Comparison of ENCODE assay signal across 21 mouse cellular contexts in the genomic region with DNA sequence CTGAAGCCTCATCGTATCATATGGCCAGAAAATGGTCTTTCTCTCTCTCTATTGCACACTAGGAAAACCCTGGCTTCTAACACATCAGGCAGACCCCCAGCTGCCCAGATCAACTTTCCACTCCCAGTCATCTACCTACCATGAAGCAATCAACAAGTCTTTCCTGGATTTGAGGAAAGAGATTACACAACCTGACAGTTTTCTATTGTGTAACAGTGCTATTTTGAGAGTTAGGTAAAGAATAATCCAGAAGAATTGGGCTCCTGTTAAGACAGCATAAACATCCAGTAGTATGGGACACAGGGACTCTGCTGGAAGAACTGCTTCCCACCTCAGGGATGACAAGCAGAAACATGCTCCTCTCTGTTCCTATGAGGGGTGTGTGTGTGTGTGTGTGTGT. TPM values are rescaled to one million over a fixed set of nuclear protein-coding genes. Genes with fewer than 3 reads are reported as not detected.
A peak's percentile ranks its signal among the peaks of the same experiment; 100 is the strongest.
DNase-seq lines count a peak whose midpoint lies in the region; ATAC-seq and TF ChIP-seq lines count a peak whose summit lies in the region.
"Had no signal": no experiment of that assay in that cellular context is flagged by ENCODE, and none has a peak within 500 bp of the region (broad histone marks: within the 10 kb centered on the region; RNA-seq: fewer than 3 reads in every experiment).

No protein-coding gene starts in this region.

- peak overlapping the region; percentile 100 for H3K27ac ChIP-seq in liver, adult 2 months (replicated peaks; ENCODE audit: insufficient read depth, low read depth, low read length)
- H3K27ac ChIP-seq in liver, embryonic 12.5 days, result no peak overlapping the region
- no peak overlapping the region for H3K27ac ChIP-seq in heart, adult 2 months
- no peak overlapping the region for H3K27ac ChIP-seq in hindbrain, embryonic 13.5 days
- H3K27ac ChIP-seq: embryonic facial prominence, embryonic 15.5 days; forebrain, embryonic 15.5 days; hindbrain, embryonic 12.5 days; hindbrain, postnatal 0 days had no signal

- H3K4me1 ChIP-seq in liver, adult 2 months (ENCODE audit: control insufficient read depth, insufficient read depth, low read length), result peaks cover 21% of the 10 kb centered on the region
- peaks cover 9% of the 10 kb centered on the region for H3K4me1 ChIP-seq in liver, embryonic 12.5 days
- H3K4me1 ChIP-seq in heart, adult 2 months (ENCODE audit: control insufficient read depth, insufficient read depth, low read length), result no peaks in the 10 kb centered on the region; the same call in 1 of the 2 replicates
- H3K4me1 ChIP-seq in hindbrain, embryonic 13.5 days (replicated peaks), result peaks cover 12% of the 10 kb centered on the region

- TF ChIP-seq EP300 in heart, adult 2 months (IDR thresholded peaks at IDR 0.05; ENCODE audit: insufficient read depth, low read depth, low read length), result no peak

- intact Hi-C loops in heart, adult 2 months (cut with DNase I), result no loop called here

- H3K36me3 ChIP-seq in liver, adult 2 months (ENCODE audit: control insufficient read depth, insufficient read depth, low read length), result peaks cover 19% of the 10 kb centered on the region
- H3K36me3 ChIP-seq in liver, embryonic 12.5 days, result peaks cover 20% of the 10 kb centered on the region
- peaks cover 2% of the 10 kb centered on the region for H3K36me3 ChIP-seq in heart, adult 2 months (ENCODE audit: control insufficient read depth, insufficient read depth, low read length)
- peaks cover 32% of the 10 kb centered on the region for H3K36me3 ChIP-seq in hindbrain, embryonic 13.5 days

- WGBS in liver, adult 2 months, result 73% methylated on average over 1 of the region's 1 CpGs
- WGBS in liver, embryonic 12.5 days (ENCODE audit: insufficient replicate concordance), result 85% methylated on average over 1 of the region's 1 CpGs
- WGBS in heart, adult 2 months, result 85% methylated on average over 1 of the region's 1 CpGs
- WGBS in hindbrain, embryonic 13.5 days, result 94% methylated on average over 1 of the region's 1 CpGs

- no peaks in the 10 kb centered on the region for H3K9me3 ChIP-seq in liver, embryonic 12.5 days (replicated peaks)
- H3K9me3 ChIP-seq in hindbrain, embryonic 13.5 days, result no peaks in the 10 kb centered on the region
- H3K9me3 ChIP-seq: embryonic facial prominence, embryonic 15.5 days; forebrain, embryonic 15.5 days; hindbrain, embryonic 12.5 days had no signal

- peaks cover 7% of the 10 kb centered on the region; the same call in 1 of the 2 replicates for H3K79me2 ChIP-seq in liver, adult 2 months (ENCODE audit: control insufficient read depth, insufficient read depth, low read length)
- peaks cover 3% of the 10 kb centered on the region for H3K79me2 ChIP-seq in heart, adult 2 months (replicated peaks; ENCODE audit: control insufficient read depth, insufficient read depth, low read length)

- no peak overlapping the region for H3K4me3 ChIP-seq in liver, adult 2 months (ENCODE audit: insufficient read depth, low read depth, low read length)
- H3K4me3 ChIP-seq in liver, embryonic 12.5 days, result no peak overlapping the region
- no peak overlapping the region for H3K4me3 ChIP-seq in heart, adult 2 months
- no peak overlapping the region for H3K4me3 ChIP-seq in hindbrain, embryonic 13.5 days
- H3K4me3 ChIP-seq: embryonic facial prominence, embryonic 15.5 days; erythroblast, embryonic 14.5 days; forebrain, embryonic 15.5 days; hindbrain, embryonic 12.5 days had no signal

- DNase-seq in liver, adult 2 months (ENCODE audit: extremely low read depth, low read depth, low spot score), result peak; percentile 96
- DNase-seq in lung, postnatal 25 days (ENCODE audit: low spot score), result peak; percentile 51
- no peak for DNase-seq in lung, postnatal 14 days
- peak; percentile 74 for DNase-seq in fat pad, adult 2 months (ENCODE audit: extremely low read depth, low read depth, low spot score)
- no peak for DNase-seq in heart, adult 2 months
- DNase-seq: adrenal gland, postnatal 10 days; cerebellum, adult 11 months; cerebellum, adult 8-10 months; cerebellum, postnatal 14 days; embryo, embryonic 11 days; gastrocnemius, postnatal 10 days; heart, postnatal 10 days; heart, postnatal 4 days had no signal

- no peak for TF ChIP-seq CTCF in liver, adult 2 months (IDR thresholded peaks at IDR 0.05; ENCODE audit: low read depth, low read length)
- TF ChIP-seq CTCF in heart, adult 2 months (IDR thresholded peaks at IDR 0.05), result no peak

- no peak for TF ChIP-seq POLR2A in liver, adult 2 months (IDR thresholded peaks at IDR 0.05; ENCODE audit: extremely low read depth, insufficient read depth, low read length)
- TF ChIP-seq POLR2A in heart, adult 2 months (IDR thresholded peaks at IDR 0.05; ENCODE audit: insufficient read depth, low read depth, low read length), result no peak

- no peaks in the 10 kb centered on the region for H3K27me3 ChIP-seq in liver, adult 2 months (ENCODE audit: control insufficient read depth, insufficient read depth, low read length)
- no peaks in the 10 kb centered on the region for H3K27me3 ChIP-seq in liver, embryonic 12.5 days (replicated peaks)
- no peaks in the 10 kb centered on the region for H3K27me3 ChIP-seq in heart, adult 2 months (ENCODE audit: control insufficient read depth, insufficient read depth, low read length)
- no peaks in the 10 kb centered on the region for H3K27me3 ChIP-seq in hindbrain, embryonic 13.5 days
- H3K27me3 ChIP-seq: embryonic facial prominence, embryonic 15.5 days; forebrain, embryonic 15.5 days; hindbrain, embryonic 12.5 days had no signal

- no peak overlapping the region for H3K4me2 ChIP-seq in liver, embryonic 12.5 days
- H3K4me2 ChIP-seq in hindbrain, embryonic 13.5 days, result no peak overlapping the region
- H3K4me2 ChIP-seq: embryonic facial prominence, embryonic 15.5 days; forebrain, embryonic 15.5 days; hindbrain, embryonic 12.5 days had no signal

- ATAC-seq in liver, embryonic 12.5 days, result no peak
- peak; percentile 64 for ATAC-seq in megakaryocyte progenitor cell, adult 5-6 weeks (replicated peaks; ENCODE audit: poor library complexity)
- ATAC-seq in hindbrain, embryonic 13.5 days (ENCODE audit: low FRiP score), result no peak
- ATAC-seq: forebrain, embryonic 15.5 days; hindbrain, postnatal 0 days had no signal

- peak overlapping the region; percentile 63 for H3K9ac ChIP-seq in liver, adult 2 months (ENCODE audit: low read depth, low read length)
- no peak overlapping the region for H3K9ac ChIP-seq in liver, embryonic 12.5 days
- H3K9ac ChIP-seq in heart, adult 2 months (ENCODE audit: low read depth, low read length), result no peak overlapping the region
- H3K9ac ChIP-seq in hindbrain, embryonic 13.5 days, result no peak overlapping the region
- H3K9ac ChIP-seq: embryonic facial prominence, embryonic 15.5 days; forebrain, embryonic 15.5 days; hindbrain, embryonic 12.5 days had no signal

RNA-seq across cellular contexts. Expression of a gene that starts 7.9 kb away (rescaled TPM):
- total RNA-seq in liver, adult 2 months (2014; rRNA removed), result 13.0 and 13.5 TPM in 2 replicates
- polyA plus RNA-seq in liver, adult 2 months (2012; rRNA removed), result 7.4 and 8.9 TPM in 2 replicates
- polyA plus RNA-seq in liver, embryonic 12.5 days (2016; fragmentation: Nextera tagmentation; extraction: Ambion mirVana), result 7.6 and 8.0 TPM in 2 replicates
- 6.1 and 7.5 TPM in 2 replicates for total RNA-seq in megakaryocyte progenitor cell, adult 5-6 weeks (2015)
- total RNA-seq in megakaryocyte progenitor cell, adult 5-6 weeks (2017), result 7.1 and 10.9 TPM in 2 replicates
- total RNA-seq in heart, adult 2 months (2021), result 10 to 100 TPM in 1 of 2 experiments, 1 to 10 TPM in 1; 7.9 to 11.6 TPM
- polyA plus RNA-seq in heart, adult 2 months (2012; rRNA removed), result 6.4 and 8.6 TPM in 2 replicates
- polyA plus RNA-seq in hindbrain, embryonic 13.5 days (2015; fragmentation: Nextera tagmentation; extraction: Ambion mirVana), result 17.5 and 19.3 TPM in 2 replicates

Comparison
In these comparisons a context has a peak if more than half of its experiments do, and no peak if none do; other contexts are left out.
1. DNase-seq: peak in liver, adult 2 months (single experiment), lung, postnatal 25 days (single experiment) and fat pad, adult 2 months (single experiment); none in lung, postnatal 14 days (single experiment) and heart, adult 2 months (0 of 2).